Mouse (Mus musculus): ENCODE results near the gene Gm13275.
A peak's percentile ranks its signal among the peaks of the same experiment; 100 is the strongest.
"Not testable (repeated sequence)": the region's sequence is repeated elsewhere in the genome, so short reads cannot be mapped to it uniquely, and the experiment has no call there.

Gene Gm13275

DNA sequence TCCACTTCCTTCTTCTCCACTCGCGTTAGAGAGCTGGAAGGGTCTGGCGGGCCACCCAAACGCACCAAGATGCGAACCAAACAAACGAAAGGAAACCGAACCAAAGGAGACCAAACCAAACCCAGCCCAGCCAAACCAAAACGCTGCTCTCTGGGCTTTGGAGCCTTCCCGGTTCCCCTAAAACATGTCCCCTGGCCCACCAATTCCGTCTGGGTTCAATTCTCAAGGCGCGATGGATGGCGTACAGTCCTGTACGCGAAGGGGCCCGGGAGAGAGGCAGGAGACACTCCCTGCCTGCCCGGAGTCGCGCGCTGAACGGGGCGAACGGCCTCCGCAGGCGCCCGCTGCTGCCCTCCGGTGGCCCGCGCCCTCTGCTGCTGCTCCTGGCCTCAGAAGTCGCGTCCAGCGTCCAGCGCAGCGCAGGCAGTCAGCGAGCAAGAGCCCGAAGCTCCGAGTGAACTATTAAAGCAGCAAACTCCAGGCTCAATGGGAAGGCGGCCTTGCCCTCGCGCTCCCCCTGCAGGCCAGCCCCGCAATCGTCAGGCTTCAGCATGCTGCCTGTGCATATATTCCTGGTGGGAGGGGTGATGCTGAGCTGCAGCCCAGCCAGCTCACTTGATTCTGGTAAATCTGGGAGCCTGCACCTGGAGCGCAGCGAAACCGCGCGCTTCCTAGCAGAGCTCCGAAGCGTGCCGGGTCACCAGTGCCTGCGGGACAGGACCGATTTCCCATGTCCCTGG lies at the start of gene Gm13275:
Gm13275 (plus strand) TSS at position 552 of the 740 bp plus-strand sequence.
- peak; percentile 22 for DNase-seq

DNA sequence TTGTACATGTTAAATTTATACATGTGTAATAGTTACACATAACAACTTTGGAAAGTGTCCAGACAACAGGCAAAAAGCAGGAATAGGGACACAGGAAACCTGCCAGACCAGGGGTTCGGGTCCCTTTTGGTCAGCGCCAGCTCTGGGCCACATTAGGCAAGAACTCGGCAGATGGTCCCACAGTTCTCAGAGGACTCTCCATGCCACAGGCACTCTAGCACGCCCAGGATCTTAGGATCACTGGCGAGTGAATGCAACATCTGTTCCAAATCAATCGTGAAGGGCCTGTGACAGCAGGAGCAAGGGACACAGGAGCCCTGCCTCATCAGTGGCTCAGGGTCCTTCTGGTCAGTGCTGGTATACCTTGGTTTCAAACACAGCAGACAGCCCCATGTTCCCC lies 44.4 kb upstream of the Gm13275 start:
- no peak for DNase-seq

DNA sequence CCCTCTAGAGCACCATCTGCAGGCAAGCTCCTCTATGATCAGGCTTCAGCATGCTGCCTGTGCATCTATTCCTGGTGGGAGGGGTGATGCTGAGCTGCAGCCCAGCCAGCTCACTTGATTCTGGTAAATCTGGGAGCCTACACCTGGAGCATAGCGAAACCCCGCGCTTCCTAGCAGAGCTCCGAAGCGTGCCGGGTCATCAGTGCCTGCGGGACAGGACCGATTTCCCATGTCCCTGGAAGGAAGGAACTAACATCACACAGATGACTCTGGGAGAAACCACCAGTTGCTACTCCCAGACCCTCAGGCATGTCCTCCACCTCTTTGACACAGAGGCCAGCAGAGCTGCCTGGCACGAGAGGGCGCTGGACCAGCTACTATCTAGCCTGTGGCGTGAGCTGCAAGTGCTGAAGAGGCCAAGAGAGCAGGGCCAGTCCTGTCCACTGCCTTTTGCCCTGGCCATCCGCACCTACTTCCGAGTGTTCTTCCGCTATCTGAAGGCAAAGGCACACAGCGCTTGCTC lies 39.4 kb upstream of the Gm13275 start, which contains the start of gene Gm13271:
Gm13271 (plus strand) TSS at position 51 of the 523 bp plus-strand sequence.
- peak; percentile 48 for DNase-seq

DNA sequence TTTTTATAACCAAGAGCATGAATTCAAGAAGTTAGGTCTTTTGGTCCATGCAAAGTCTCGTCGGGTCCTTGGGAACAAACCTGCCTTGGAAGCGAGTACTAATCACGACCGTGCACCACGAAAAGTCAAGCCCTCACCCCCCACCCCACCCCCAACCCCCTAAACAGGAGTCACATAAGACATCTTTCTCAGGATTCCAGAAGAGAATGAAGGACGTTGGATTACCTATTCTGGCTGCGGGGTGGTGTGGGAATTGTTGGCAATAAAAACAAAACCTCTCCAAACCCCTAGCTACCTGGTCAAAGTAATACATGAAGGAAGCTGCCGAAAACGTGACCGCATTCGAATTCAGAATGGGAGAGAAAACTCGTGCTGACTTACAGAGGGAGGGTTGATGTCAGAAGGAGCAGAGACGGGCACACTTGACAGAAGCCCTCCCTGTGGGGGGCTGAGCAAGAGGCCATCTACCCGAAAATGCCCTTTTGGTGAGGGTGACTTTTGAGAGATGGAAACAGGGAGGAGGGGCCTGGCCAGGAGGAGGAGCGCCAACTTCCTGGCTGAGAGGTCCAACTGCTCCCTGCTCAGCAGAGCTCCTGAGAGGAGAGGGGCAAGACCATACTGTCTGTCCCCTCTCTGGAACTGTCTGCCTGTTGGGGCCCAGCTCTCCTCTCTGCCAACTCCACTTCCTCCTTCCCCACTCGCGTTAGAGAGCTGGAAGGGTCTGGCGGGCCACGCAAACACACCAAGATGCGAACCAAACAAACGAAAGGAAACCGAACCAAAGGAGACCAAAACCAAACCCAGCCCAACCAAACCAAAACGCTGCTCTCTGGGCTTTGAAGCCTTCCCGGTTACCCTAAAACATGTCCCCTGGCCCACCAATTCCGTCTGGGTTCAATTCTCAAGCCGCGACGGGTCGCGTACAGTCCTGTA lies 37.4 kb upstream of the Gm13275 start:
- not testable (repeated sequence) for DNase-seq

DNA sequence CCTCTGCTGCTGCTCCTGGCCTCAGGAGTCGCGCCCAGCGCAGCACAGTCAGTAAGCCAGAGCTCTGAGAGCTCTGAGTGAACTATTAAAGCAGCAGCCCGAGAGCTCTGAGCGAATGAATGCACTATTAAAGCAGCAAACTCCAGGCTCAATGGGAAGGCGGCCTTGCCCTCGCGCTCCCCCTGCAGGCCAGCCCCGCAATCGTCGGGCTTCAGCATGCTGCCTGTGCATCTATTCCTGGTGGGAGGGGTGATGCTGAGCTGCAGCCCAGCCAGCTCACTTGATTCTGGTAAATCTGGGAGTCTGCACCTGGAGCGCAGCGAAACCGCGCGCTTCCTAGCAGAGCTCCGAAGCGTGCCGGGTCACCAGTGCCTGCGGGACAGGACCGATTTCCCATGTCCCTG lies 36.7 kb upstream of the Gm13275 start:
- peak; percentile 76 for DNase-seq

DNA sequence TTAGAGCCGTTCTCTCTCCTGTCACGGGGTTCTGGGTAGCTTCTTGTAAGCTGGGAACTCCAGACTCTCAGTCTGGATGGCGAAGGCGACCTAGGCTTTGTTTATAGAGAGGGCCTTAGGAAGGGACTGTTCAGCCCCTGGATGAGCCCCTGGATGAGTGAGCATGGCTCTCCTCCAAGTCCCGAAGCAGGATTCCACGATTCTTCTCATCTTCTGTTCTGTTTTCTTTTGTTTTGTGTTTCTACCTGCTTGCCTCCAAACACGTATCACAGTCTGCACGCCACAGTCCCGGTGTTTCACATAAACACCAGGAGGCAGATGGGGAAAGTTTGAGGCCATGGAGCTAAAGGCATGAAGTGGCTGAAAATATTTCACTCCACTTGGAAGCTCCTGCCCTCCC lies 35.5 kb upstream of the Gm13275 start:
- not testable (repeated sequence) for DNase-seq

DNA sequence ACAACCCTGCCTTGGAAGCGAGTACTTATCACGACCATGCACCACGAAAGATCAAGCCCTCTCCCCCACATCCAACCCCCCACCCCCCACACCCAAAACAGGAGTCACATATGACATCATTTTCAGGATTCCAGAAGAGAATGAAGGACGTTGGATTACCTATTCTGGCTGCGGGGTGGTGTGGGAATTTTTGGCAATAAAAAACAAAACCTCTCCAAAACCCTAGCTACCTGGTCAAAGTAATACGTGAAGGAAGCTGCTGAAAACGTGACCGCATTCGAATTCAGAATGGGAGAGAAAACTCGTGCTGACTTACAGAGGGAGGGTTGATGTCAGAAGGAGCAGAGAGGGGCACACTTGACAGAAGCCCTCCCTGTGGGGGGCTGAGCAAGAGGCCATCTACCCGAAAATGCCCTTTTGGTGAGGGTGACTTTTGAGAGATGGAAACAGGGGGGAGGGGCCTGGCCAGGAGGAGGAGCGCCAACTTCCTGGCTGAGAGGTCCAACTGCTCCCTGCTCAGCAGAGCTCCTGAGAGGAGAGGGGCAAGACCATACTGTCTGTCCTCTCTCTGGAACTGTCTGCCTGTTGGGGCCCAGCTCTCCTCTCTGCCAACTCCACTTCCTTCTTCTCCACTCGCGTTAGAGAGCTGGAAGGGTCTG lies 34.5 kb upstream of the Gm13275 start, which contains the start of gene Gm13283:
Gm13283 (plus strand) TSS at position 510 of the 659 bp plus-strand sequence.
- peak; percentile 22 for DNase-seq

DNA sequence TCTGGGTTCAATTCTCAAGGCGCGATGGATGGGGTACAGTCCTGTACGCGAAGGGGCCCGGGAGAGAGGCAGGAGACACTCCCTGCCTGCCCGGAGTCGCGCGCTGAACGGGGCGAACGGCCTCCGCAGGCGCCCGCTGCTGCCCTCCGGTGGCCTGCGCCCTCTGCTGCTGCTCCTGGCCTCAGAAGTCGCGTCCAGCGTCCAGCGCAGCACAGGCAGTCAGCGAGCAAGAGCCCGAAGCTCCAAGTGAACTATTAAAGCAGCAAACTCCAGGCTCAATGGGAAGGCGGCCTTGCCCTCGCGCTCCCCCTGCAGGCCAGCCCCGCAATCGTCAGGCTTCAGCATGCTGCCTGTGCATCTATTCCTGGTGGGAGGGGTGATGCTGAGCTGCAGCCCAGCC lies 33.9 kb upstream of the Gm13275 start:
- DNase-seq, result not testable (repeated sequence)

DNA sequence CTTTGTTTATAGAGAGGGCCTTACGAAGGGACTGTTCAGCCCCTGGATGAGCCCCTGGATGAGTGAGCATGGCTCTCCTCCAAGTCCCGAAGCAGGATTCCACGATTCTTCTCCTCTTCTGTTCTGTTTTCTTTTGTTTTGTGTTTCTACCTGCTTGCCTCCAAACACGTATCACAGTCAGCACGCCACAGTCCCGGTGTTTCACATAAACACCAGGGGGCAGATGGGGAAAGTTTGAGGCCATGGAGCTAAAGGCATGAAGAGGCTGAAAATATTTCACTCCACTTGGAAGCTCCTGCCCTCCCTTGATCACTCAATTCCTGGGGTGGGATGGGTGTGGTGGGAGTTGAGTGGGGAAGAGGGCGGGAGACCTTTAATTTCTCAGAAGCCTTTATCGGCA lies 32.5 kb upstream of the Gm13275 start:
- DNase-seq, result peak; percentile 65

DNA sequence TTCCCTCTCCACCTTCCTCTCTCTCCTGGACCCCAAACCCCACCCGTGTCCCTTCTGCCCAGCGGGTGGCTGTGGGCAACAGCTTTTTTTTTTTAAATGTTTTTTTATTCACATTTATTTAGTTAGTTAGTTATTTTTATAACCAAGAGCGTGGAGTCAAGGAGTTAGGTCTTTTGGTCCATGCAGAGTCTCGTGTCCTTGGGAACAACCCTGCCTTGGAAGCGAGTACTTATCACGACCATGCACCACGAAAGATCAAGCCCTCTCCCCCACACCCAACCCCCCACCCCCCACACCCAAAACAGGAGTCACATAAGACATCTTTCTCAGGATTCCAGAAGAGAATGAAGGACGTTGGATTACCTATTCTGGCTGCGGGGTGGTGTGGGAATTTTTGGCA lies 31.9 kb upstream of the Gm13275 start:
- DNase-seq, result not testable (repeated sequence)

DNA sequence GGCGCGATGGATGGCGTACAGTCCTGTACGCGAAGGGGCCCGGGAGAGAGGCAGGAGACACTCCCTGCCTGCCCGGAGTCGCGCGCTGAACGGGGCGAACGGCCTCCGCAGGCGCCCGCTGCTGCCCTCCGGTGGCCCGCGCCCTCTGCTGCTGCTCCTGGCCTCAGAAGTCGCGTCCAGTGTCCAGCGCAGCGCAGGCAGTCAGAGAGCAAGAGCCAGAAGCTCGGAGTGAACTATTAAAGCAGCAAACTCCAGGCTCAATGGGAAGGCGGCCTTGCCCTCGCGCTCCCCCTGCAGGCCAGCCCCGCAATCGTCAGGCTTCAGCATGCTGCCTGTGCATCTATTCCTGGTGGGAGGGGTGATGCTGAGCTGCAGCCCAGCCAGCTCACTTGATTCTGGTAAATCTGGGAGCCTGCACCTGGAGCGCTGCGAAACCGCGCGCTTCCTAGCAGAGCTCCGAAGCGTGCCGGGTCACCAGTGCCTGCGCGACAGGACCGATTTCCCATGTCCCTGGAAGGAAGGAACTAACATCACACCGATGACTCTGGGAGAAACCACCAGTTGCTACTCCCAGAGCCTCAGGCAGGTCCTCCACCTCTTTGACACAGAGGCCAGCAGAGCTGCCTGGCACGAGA lies 30.8 kb upstream of the Gm13275 start:
- DNase-seq, result not testable (repeated sequence)

DNA sequence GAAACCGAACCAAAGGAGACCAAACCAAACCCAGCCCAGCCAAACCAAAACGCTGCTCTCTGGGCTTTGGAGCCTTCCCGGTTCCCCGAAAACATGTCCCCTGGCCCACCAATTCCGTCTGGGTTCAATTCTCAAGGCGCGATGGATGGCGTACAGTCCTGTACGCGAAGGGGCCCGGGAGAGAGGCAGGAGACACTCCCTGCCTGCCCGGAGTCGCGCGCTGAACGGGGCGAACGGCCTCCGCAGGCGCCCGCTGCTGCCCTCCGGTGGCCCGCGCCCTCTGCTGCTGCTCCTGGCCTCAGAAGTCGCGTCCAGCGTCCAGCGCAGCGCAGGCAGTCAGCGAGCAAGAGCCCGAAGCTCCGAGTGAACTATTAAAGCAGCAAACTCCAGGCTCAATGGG lies 20.8 kb upstream of the Gm13275 start, which contains the start of gene Gm13290:
Gm13290 (plus strand) TSS at position 301 of the 400 bp plus-strand sequence.
- DNase-seq, result not testable (repeated sequence)

DNA sequence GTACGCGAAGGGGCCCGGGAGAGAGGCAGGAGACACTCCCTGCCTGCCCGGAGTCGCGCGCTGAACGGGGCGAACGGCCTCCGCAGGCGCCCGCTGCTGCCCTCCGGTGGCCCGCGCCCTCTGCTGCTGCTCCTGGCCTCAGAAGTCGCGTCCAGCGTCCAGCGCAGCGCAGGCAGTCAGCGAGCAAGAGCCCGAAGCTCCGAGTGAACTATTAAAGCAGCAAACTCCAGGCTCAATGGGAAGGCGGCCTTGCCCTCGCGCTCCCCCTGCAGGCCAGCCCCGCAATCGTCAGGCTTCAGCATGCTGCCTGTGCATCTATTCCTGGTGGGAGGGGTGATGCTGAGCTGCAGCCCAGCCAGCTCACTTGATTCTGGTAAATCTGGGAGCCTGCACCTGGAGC lies 17.7 kb upstream of the Gm13275 start, which contains the start of gene Gm13289:
Gm13289 (plus strand) TSS at position 301 of the 400 bp plus-strand sequence.
- not testable (repeated sequence) for DNase-seq

DNA sequence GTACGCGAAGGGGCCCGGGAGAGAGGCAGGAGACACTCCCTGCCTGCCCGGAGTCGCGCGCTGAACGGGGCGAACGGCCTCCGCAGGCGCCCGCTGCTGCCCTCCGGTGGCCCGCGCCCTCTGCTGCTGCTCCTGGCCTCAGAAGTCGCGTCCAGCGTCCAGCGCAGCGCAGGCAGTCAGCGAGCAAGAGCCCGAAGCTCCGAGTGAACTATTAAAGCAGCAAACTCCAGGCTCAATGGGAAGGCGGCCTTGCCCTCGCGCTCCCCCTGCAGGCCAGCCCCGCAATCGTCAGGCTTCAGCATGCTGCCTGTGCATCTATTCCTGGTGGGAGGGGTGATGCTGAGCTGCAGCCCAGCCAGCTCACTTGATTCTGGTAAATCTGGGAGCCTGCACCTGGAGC lies 14.7 kb upstream of the Gm13275 start, which contains the start of gene Gm13272:
Gm13272 (plus strand) TSS at position 301 of the 400 bp plus-strand sequence.
- DNase-seq, result not testable (repeated sequence)

DNA sequence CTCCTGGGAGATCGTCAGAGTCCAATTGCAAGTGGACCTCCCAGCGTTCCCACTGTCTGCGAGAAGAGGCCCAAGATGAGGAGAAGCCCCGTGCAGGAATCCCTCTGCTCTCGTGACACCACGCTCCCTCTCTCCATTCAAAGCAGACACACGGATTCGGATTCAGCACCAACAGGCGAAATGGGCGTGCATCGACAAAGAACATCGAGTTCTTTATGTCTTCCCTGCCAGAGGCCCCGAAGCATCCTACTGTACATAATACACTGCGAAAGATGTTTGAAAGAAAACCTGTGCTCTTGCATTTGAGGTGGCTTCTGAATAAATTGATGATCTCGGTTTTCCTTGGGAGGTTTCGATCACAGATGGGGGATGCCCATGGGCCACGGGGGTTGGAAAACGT lies 14.0 kb upstream of the Gm13275 start:
- DNase-seq, result not testable (repeated sequence)

DNA sequence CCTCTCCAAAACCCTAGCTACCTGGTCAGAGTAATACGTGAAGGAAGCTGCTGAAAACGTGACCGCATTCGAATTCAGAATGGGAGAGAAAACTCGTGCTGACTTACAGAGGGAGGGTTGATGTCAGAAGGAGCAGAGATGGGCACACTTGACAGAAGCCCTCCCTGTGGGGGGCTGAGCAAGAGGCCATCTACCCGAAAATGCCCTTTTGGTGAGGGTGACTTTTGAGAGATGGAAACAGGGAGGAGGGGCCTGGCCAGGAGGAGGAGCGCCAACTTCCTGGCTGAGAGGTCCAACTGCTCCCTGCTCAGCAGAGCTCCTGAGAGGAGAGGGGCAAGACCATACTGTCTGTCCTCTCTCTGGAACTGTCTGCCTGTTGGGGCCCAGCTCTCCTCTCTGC lies 12.5 kb upstream of the Gm13275 start, which contains the start of gene Ifnz:
Ifnz (plus strand) TSS at position 301 of the 400 bp plus-strand sequence.
- not testable (repeated sequence) for DNase-seq

DNA sequence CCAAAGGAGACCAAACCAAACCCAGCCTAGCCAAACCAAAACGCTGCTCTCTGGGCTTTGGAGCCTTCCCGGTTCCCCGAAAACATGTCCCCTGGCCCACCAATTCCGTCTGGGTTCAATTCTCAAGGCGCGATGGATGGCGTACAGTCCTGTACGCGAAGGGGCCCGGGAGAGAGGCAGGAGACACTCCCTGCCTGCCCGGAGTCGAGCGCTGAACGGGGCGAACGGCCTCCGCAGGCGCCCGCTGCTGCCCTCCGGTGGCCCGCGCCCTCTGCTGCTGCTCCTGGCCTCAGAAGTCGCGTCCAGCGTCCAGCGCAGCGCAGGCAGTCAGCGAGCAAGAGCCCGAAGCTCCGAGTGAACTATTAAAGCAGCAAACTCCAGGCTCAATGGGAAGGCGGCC lies 12.0 kb upstream of the Gm13275 start:
- DNase-seq, result not testable (repeated sequence)

DNA sequence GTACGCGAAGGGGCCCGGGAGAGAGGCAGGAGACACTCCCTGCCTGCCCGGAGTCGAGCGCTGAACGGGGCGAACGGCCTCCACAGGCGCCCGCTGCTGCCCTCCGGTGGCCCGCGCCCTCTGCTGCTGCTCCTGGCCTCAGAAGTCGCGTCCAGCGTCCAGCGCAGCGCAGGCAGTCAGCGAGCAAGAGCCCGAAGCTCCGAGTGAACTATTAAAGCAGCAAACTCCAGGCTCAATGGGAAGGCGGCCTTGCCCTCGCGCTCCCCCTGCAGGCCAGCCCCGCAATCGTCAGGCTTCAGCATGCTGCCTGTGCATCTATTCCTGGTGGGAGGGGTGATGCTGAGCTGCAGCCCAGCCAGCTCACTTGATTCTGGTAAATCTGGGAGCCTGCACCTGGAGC lies 8.9 kb upstream of the Gm13275 start, which contains the start of gene Gm13276:
Gm13276 (plus strand) TSS at position 301 of the 400 bp plus-strand sequence.
- DNase-seq, result not testable (repeated sequence)

DNA sequence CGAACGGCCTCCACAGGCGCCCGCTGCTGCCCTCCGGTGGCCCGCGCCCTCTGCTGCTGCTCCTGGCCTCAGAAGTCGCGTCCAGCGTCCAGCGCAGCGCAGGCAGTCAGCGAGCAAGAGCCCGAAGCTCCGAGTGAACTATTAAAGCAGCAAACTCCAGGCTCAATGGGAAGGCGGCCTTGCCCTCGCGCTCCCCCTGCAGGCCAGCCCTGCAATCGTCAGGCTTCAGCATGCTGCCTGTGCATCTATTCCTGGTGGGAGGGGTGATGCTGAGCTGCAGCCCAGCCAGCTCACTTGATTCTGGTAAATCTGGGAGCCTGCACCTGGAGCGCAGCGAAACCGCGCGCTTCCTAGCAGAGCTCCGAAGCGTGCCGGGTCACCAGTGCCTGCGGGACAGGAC lies 5.9 kb upstream of the Gm13275 start, which contains the start of gene Gm13277:
Gm13277 (plus strand) TSS at position 231 of the 400 bp plus-strand sequence.
- peak; percentile 47 for DNase-seq

DNA sequence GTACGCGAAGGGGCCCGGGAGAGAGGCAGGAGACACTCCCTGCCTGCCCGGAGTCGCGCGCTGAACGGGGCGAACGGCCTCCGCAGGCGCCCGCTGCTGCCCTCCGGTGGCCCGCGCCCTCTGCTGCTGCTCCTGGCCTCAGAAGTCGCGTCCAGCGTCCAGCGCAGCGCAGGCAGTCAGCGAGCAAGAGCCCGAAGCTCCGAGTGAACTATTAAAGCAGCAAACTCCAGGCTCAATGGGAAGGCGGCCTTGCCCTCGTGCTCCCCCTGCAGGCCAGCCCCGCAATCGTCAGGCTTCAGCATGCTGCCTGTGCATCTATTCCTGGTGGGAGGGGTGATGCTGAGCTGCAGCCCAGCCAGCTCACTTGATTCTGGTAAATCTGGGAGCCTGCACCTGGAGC lies 3.0 kb upstream of the Gm13275 start, which contains the start of gene Gm13278:
Gm13278 (plus strand) TSS at position 301 of the 400 bp plus-strand sequence.
- not testable (repeated sequence) for DNase-seq

DNA sequence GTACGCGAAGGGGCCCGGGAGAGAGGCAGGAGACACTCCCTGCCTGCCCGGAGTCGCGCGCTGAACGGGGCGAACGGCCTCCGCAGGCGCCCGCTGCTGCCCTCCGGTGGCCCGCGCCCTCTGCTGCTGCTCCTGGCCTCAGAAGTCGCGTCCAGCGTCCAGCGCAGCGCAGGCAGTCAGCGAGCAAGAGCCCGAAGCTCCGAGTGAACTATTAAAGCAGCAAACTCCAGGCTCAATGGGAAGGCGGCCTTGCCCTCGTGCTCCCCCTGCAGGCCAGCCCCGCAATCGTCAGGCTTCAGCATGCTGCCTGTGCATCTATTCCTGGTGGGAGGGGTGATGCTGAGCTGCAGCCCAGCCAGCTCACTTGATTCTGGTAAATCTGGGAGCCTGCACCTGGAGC lies 2.8 kb downstream of the Gm13275 start, which contains the start of gene Gm13279:
Gm13279 (plus strand) TSS at position 301 of the 400 bp plus-strand sequence.
- DNase-seq, result not testable (repeated sequence)

Measured in right cerebral cortex, postnatal 4 days (tissue).